Mouse (Mus musculus) brain, embryonic 14.5 days (tissue): Measurements from ENCODE around the gene Tenm4.

Source experiments
- CTCF ChIP-seq: fragments of 200-500 bp; IDR thresholded peaks from 2 replicates; pipeline ENCODE4 v1.5.1; 2012; ENCODE audit warnings: inconsistent platforms, mild to moderate bottlenecking, moderate library complexity, borderline replicate concordance; ENCODE audit not compliant: insufficient read depth, insufficient read length; ENCODE audit errors: extremely low read depth
- POLR2A ChIP-seq: fragments of 200-500 bp; IDR thresholded peaks from 2 replicates; pipeline ENCODE4 v1.6.1; 2012; ENCODE audit warnings: mild to moderate bottlenecking, inconsistent platforms, borderline replicate concordance; ENCODE audit not compliant: poor library complexity, insufficient read depth, insufficient read length, severe bottlenecking; ENCODE audit errors: extremely low read depth

- TF ChIP-seq CTCF (no peak), POLR2A (no peak)
Measured at GRCm38 (mm10) chr7:96274486-96274885, 103.4 kb downstream of the Tenm4 start.
